Mouse (Mus musculus): ENCODE measurements at regions not wholly inside any gene's neighbourhood (a gene's known extent, or its start where the extent isn't known, plus 50 kb on each side); places are given as distances from the start of the nearest gene placed in this dataset.

DNA sequence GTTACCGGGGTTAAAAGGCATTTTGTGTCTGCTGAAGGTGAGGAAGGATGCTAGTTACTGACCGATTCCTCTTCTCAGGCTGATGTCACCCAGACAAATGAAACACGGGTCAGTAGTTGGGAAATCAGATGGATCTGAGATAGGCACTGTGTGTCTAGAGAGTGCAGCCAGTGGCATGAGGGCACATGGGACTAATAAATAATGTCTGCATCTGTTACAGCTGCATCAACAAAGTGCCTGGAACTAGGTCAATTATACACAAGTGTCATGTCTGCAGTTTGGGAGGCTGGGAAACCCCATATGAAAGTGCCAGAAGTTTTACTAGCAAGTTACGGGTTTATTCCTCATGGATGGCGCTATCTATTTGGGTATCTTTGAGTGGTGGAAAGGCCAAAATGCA lies 68.8 kb downstream of the Cxcl12 start:
- ATAC-seq (ENCODE audit: low TSS enrichment) = no peak

DNA sequence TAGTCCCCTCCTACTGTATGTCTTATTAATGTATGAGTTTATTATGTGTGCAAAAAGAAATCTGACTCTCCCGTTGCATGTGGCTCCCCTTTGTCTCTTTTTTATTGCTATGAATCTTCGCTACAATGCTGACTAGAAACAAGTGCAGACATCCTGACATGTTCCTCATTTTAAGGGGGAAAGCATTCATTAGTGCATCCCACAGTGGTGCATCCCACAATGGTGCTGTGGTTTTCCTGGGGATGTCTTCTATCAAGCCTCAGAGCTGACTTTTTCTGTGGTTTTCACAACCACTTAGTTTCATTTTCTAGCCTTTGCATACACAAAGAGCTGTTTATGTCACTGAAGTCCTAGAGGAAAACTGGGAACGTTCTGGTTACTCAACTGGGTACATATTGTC lies 72.9 kb downstream of the Cxcl12 start:
- no peak for ATAC-seq (ENCODE audit: low TSS enrichment)

DNA sequence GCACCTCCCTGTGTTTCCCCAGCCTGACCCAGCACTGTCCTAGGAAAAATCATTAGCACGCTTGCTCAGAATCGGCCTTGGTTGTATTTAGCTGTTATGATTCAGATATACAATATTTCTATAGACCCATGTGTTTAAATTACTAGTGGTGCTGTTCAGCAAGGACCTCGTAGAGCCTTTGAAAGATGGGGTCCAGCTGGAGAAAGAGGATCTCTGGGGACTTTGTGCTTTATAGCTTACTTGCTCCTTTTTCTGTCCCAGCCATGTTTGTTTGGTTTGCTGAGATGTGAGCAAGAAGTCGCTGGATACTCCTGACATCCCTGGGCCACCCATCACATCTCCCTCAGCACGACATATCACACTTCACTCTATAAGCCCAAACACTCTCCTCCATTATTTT lies 77.1 kb downstream of the Cxcl12 start:
- no peak for ATAC-seq (ENCODE audit: low TSS enrichment)

DNA sequence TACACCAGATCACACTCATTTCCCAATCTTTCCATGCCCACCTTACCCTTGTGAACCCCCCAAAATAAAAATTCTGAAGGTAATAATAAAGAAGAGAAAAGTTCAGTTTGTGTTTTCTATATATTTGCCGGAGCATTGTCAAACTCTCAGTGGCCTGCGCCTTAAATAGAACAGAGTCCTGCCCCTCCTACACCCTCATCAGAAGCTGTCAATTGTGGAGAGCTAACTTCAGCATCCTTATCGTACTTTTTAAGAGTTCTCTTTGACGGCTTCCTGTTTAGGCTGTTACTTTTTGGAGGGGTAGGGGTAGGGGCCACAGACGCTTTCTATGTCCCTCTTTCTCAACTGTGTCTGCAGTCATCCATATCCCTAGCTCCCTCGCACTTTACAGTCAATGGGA lies 77.5 kb downstream of the Cxcl12 start:
- ATAC-seq (ENCODE audit: low TSS enrichment) = no peak

DNA sequence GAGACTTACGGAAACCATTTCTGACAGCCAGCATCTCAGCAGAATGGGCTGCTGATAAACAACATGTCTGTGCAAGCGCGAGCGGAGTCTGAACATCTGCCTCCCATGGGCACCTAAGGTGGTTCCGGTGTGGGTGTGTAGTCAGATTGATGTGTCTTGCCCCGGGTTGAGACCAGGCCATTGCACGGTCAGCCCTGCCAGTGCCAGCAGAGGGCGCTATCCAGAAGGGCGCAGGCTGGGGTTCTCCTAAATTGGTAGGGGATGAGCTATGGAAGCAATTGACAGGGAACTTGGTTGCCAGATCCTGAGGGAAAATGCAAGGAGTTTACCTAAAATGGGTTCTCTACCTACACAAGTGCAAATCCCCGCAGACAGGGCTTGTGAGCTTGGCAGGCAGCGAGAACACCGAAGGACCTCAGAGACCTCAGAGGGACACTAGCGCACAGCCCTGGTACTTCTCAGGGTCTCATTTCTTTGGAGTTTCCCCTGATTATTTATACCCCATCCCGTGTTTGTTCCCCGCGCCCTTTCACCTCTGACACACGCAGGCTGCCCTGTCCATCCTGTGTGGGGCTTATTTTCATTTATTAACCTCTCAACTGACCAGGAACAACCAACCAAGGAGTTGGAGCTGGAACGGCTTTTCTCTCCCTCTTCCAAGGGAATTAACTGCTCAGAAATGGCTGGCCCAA lies 81.0 kb downstream of the Cxcl12 start:
- no peak for ATAC-seq (ENCODE audit: low TSS enrichment)

DNA sequence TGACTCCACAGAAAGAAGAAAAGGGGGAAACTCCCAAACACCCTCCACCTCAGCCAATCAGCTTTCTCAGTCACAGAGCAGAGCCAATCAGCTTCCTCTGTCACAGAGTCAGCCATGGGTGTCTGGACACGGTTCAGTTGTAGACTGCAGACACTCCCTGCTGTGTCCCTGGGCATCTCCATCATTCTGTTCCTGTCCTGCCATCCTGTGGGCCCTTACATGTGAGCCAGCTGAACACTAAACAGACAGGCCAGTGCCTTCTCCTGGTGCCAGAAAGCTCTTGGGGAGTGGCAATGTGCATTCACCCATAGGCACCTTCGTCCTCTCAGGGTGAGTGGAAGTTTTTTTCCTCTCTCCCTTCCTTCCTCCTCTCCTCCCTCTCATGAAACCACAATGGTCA lies 81.7 kb downstream of the Cxcl12 start:
- ATAC-seq (ENCODE audit: low TSS enrichment) = no peak

DNA sequence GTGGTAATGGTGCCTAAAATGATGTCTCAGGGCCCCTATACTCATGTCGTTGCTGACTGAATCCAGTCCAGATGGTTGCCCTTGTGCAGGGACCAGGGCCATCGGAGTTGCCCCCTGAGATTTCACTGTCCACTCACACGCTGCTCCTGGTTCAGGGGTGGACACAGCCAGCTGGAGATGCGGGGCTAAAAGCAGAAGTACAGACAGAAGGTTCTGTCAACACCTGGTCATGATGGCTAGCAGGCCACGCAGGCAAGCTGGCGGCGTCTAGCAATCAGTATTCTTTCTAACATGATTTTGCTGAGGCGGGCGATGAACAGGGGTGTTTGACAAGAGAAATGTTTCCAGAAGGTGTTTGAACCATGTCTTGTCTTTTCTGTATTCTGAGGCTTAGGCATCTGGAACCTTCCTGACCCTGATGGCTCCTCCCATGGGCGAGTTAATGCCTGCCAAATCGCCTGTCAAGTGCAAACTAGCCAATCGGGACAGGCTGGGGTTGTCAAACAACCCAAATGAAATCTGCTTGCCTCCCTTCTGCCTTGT lies 83.1 kb downstream of the Cxcl12 start:
- ATAC-seq (ENCODE audit: low TSS enrichment) = no peak

DNA sequence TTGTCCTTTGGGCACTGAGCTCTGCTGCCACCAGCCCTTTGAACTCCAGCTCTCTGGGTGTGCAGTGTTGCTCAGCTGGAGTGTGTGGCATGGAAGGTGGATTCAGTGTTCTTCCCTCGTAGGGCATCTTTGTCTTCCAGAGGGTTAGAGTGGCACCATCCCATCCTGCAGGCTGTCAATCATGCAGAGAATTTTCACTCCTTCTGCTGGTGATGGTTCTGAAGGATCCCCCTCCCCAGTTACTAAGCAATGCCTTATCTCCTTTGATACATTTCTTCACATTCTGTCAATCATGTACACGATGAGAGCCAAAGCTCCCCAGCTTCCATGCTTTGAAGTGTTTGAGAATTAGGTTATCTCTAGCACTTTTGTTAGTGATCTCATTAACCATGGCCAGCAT lies 84.0 kb downstream of the Cxcl12 start:
- no peak for ATAC-seq (ENCODE audit: low TSS enrichment)

DNA sequence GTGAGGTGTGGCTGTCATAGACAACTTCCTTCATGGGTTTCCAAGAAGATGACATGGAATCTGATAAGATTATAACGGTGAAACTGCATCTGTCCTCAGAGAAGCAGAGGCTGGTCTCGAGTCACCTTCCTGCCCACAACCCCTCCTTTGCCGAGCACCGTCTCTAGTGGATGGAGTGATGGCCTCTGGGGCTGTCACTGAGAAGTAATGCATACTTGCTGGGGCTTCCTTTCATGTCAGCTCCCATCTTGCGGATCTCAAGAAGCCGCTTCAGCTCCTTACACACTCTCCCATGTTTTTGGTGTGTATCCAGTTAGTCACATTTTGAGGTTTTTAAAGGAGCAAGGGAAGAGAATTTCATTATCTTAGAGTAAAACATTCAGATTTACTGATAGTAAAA lies 84.7 kb downstream of the Cxcl12 start:
- ATAC-seq (ENCODE audit: low TSS enrichment) = no peak

DNA sequence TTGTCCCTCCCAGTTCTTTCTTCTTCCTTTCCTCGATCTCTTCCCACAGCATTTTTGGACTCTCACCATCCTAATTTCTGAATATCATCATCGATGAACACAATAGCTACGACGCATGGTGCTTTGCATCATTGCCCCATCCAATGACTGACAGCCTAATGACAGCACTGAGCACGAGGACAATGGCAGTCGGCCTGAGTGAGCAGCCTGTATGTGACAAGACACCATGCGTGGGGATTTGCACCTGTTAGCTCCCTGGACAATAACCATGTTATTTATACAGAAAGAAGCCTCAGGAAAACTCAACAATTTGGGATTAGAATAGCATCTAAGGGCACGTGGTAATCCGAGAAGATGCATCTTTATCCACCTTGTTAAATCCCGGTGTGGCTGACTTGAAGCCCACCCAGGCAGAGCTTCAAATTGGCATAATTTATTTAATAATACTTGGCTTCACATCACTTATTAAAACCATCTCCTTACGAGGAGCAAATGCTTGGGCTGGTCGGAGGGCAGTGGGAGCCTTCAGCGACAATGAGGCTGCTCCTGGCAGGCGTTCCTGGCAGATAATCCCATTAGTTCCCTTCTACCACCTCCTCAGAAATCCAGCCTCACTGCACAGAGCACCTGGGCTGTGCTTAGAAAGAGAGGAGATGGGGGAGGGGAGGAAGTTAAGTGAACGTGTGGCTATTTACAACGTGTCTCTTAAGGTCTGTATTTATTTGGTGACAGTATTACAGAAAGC lies 85.4 kb downstream of the Cxcl12 start:
- no peak for ATAC-seq (ENCODE audit: low TSS enrichment)

DNA sequence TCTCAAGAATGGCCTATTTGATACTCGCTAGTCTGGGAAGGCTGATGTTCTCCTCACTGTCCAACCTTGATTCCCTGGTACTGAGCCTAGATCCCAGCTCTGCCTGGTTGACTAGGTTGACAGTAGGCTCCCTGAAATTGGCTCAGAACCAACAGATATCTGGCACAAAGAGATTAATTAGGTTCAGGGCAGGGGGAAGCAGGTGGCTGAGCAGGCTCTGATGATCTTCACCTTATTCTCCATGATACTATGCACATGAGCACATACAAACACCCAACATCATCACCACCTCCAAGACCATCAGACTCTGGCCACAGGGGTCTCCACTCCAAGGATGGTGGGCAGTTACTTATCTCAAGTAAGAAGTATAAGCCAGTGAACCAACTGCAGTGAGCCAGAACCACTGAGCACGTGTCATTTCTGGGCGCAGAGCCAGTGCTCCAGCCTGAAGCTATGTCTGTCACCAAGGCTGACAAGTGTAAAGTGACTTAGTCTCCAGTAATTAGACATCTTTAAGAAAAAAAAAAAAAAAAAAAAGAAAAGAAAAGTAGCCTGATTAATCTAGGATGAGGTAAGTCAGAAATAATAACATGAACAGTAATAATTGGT lies 86.4 kb downstream of the Cxcl12 start:
- ATAC-seq (ENCODE audit: low TSS enrichment) = peak; percentile 55; the same call in 1 of the 2 replicates

DNA sequence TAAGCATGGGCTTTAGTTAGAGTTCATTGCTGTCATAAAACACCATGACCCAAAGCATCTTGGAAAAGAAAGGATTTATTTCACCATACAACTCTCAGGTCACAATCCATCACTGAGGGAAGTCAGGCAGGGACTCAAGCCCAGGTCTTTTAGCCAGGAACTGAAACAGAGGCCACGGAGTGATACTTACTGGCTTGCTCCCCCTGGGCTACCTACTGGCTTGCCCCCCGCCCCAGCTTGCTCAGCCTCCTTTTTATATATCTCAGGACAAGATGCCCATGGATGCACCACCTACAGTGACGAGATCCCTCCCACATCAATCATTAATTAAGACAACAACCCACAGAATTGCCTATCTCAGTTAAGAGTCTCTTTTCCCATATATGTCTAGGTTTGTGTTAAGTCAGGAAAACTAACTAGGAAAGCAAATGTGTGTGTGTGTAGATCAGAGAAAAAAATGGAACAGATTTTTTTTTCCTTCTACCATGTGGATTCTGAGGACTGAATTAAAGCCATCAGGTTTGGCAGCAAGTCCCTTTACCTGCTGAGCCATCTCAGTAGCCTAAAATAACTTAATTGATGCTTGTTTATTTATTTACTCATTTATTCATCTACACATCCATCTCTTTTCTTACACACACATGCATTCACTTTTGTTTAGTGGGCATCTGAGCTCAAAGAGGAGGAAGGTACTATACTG lies 87.2 kb downstream of the Cxcl12 start:
- no peak for ATAC-seq (ENCODE audit: low TSS enrichment)

DNA sequence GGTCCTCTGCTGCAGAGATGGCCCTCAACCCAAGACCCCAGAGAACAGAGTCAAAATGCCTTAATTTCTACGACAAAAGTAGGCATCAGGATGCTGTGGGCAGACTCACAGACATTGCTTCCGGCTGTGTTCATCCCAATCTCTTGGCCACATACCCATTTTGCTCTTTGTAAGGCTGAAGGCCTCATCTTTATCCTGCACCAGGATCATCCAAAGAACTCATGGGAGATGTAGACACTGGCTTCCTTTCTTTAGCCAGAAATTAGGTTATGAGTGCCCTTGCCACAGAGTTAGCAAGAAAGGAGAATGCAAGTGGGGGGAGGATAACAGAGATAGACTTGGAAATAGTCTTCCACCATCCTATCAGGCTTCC lies 87.8 kb downstream of the Cxcl12 start:
- ATAC-seq (ENCODE audit: low TSS enrichment) = no peak

DNA sequence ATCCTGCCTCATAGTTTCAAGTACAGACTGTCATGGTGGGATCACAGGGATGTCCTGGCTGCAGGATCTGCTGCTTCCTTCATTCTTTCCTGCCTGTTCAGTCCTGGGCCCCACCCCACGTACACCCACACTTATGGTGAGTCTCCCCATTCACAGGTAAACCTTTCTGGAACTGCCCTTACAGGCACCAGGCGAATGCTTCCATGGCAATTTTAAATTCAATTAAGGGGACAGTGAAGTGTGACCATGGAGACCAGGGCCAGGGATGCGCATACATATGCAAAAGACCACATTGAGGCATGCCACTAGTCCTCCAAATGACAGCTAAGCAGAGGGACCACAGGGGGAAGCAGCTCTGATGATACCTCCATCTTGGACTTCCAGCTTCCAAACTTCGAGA lies 89.3 kb downstream of the Cxcl12 start:
- no peak for ATAC-seq (ENCODE audit: low TSS enrichment)

DNA sequence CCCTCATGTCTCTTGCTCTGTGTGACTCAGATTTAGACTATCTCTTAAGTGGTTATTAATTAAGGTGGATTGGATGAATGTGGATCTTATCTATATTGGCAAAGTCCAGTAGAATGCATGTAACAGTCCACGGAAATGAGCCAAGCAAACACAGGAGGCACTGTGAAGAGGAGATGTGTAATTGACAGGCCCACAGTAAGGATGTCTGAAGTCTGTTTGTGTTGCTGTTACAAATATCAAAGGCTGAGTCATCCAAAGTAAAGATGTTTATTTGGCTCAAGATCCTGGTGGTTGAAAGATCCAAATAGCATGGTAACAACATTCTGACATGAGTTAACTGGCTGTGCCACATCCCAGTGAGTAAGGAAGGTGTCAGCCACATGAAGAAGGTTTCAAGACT lies 99.6 kb downstream of the Cxcl12 start:
- ATAC-seq (ENCODE audit: low TSS enrichment) = no peak

DNA sequence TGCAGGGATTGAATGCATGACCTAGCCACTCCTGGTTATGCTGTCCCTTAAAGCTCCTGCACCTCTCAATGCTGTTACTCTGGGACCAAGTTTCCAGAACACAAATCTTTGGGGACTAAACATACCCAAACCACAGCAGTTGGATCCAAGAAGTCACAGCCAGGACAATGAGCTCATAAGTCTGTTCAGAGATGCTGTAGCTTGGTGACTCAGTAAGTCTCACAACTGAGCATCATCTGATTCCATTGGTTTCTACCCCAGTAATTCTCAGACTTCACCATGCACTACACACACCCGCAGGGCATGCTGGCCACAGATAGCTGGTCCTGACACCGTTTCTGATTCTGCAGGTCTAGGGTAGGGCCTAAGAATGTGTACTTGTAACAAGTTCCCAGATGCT lies 100.0 kb downstream of the Cxcl12 start:
- no peak for ATAC-seq (ENCODE audit: low TSS enrichment)

DNA sequence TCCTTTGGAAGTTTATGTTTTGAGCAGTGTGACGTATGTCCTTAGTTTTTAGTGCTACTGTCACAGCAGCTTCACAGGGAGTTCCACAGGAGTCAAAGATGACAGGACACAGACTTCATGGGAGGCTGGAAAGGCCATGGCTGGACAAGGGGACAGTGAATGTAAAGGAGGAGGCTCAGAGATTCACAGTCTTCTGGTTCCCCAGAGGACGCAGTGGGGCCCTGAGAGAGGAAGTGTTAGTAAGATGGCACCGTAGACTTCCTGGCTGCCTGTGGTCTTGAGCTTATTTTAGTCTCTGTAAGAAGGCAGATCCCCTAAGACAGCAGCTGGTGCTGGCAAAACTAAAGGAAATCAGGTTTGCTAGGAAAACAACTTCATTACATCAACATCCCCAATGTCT lies 101.9 kb downstream of the Cxcl12 start:
- ATAC-seq (ENCODE audit: low TSS enrichment) = no peak

DNA sequence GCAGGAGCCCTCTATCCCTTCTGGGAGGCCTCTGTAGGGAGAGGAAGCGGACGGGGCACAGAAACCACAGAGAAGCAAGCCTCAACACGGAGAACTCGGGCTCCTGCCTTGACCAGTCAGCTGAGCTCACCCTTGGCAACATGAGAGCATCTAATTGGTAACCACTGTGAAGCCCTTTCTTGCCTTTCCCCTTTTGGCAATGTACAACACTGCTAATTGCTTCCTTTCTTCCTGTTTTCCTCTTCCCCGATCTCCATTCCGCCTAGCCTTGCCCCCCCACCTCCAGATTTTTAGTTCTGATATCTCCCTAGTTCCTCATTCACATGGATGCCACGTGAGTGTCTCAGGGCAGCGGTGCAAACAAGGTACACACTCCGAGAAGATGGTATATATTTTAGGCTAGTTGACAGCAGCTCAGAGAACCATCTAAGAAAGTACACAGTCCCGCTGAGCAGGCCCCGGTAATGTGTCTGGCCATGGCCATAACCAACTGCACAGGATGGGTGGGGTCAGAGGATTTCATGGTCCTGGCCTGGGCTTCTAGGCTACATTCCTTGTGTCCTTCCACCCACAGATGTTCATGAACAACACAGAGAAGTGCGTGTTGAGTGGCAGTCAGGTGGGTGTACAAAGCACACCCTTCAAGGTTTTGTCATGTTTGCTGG lies 103.4 kb downstream of the Cxcl12 start:
- 0 out of 2 replicates have a peak, but pooled peaks have one; percentile 20 for ATAC-seq (ENCODE audit: low TSS enrichment)

DNA sequence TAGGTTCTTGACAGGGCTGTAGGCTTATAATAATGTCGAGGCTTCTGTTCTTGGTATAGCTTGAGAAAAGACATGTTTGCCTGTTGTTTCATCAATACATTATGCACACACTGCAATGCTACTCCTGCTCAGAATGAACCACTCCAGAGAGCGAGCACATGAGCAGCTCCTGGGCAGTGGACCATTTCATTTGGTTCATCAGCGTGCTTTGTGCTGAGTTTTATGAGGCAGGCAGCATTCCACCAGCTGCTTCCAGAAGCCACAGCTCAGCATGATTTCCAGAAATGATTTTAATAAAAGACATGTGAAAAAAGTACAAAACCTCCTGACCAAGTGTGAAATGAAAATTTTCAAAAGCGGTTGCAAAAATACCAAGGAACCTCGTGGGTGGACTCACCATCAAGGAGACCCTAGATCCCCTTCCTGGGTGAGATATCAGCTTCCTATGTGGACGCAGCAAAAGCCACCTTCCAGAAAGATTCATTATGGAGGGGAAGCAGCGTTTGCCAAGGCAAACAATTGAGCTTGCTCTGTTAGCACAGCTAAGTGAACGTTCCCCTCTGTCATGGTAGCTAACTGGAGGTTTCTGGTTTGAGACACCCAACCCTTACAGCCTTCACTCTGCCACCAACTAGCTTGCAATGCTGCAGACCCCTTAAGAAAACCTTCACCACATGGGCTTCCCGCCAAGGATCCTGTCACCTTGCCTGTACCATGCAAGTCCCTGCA lies 104.1 kb downstream of the Cxcl12 start:
- peak; percentile 57; the same call in 1 of the 2 replicates for ATAC-seq (ENCODE audit: low TSS enrichment)

DNA sequence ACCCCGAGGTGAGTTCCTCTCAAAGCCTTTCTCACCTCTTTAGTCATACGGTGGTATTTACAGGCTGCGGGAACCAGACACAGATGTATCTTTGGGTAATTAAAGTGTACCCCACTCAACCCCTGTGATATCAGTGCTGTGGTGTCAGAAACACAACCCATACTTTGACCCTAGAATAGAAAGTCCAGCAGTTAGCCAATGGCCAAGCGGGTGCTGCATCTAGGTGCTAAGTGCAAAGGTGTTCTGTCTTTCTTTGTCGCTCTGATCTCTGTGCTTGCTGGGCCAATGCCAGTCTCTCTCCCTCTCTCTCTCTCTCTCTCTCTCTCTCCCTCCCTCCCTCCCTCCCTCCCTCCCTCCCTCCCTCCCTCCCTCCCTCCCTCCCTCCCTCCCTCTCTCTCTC lies 107.6 kb downstream of the Cxcl12 start:
- ATAC-seq (ENCODE audit: low TSS enrichment) = no peak

DNA sequence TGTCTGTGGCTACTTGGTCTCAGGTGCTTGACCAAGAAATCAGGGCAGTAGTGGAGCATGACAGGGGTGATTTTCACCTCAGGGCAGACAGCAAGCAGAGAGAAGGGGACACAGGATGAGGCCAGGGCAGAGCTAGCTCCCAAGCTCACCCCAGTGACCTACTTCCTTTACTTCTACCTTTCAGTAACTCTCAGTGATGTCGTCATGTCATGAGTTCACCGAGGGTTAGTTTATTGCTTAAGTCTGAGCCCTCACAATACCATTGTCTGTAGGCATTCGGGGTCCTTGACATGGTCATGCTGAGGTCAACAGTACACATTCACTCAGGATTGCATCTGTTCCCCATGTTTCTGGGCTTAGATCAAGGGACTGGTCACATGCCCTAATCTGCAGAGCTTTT lies 108.5 kb downstream of the Cxcl12 start:
- ATAC-seq (ENCODE audit: low TSS enrichment) = no peak

Data from frontal cortex, adult (tissue).